Mouse (Mus musculus) intestine, postnatal 0 days (tissue): ENCODE data around the gene Slc23a4. TPM values are rescaled to one million over a fixed set of nuclear protein-coding genes. Genes with fewer than 3 reads are reported as not detected.
A peak's percentile ranks its signal among the peaks of the same experiment; 100 is the strongest.

Experiments used
- ATAC-seq: fragments of 200-750 bp; cut with Nextera tagmentation; 2 replicates; pipeline ENCODE4 v1.8.0; 2017; ENCODE audit warnings: mild to moderate bottlenecking, moderate TSS enrichment, moderate library complexity
- H3K27ac ChIP-seq: fragments of 300-500 bp; sonication (generic); 2 replicates; pipeline ENCODE4 v1.5.1; 2014; ENCODE audit warnings: mild to moderate bottlenecking, low read depth, low read length, moderate library complexity
- H3K27me3 ChIP-seq: fragments of 300-500 bp; sonication (generic); replicated peaks from 2 replicates; pipeline ENCODE4 v1.6.1; 2014; ENCODE audit warnings: low read length, mixed read lengths; ENCODE audit not compliant: control insufficient read depth, insufficient read depth
- H3K36me3 ChIP-seq: fragments of 300-500 bp; sonication (generic); 2 replicates; pipeline ENCODE4 v1.6.1; 2014; ENCODE audit warnings: mild to moderate bottlenecking, moderate library complexity; ENCODE audit not compliant: control insufficient read depth, insufficient read depth
- H3K4me1 ChIP-seq: fragments of 300-500 bp; sonication (generic); replicated peaks from 2 replicates; pipeline ENCODE4 v1.6.1; 2014; ENCODE audit warnings: antibody characterized with exemption, low read length, mixed read lengths; ENCODE audit not compliant: control insufficient read depth, insufficient read depth
- H3K4me2 ChIP-seq: fragments of 300-500 bp; sonication (generic); replicated peaks from 2 replicates; pipeline ENCODE4 v1.6.1; 2014; ENCODE audit warnings: low read depth, mild to moderate bottlenecking, moderate library complexity
- H3K4me3 ChIP-seq: fragments of 300-500 bp; sonication (generic); 2 replicates; pipeline ENCODE4 v1.5.1; 2014; ENCODE audit warnings: low read depth, low read length
- H3K9ac ChIP-seq: fragments of 300-500 bp; sonication (generic); 2 replicates; pipeline ENCODE4 v1.6.1; 2014; ENCODE audit warnings: mild to moderate bottlenecking, low read depth, low read length
- H3K9me3 ChIP-seq: fragments of 300-500 bp; sonication (generic); 2 replicates; pipeline ENCODE4 v1.6.1; 2016; ENCODE audit warnings: mixed run types; ENCODE audit not compliant: control insufficient read depth
- CTCF ChIP-seq: sonication (generic); IDR thresholded peaks from 2 replicates; pipeline ENCODE4 v1.5.1; 2016; ENCODE audit warnings: low read depth, mild to moderate bottlenecking, control low read depth, antibody characterized with exemption, moderate library complexity
- WGBS: fragments of 180-500 bp; shearing (Covaris S2); extraction: QIAGEN DNeasy Blood & Tissue Kit; methylation state at CpG from one replicate; pipeline ENCODE4 v1.1.7; 2014; 5-methylcytosine and 5-hydroxymethylcytosine counted together
- polyA plus RNA-seq: library from polyadenylated mRNA; unstranded; fragments of >200 nt; fragmentation: Nextera tagmentation; extraction: Ambion mirVana; gene quantifications from 2 replicates; pipeline ENCODE4 v1.2.1, GENCODE M21; 2015

Gene Slc23a4
- polyA plus RNA-seq, 1 experiment from 2014 or later = 7.7 TPM

- Histone ChIP-seq H3K9ac (no peak overlapping the region), H3K9me3 (no peaks in the 10 kb centered on the region), H3K4me1 (no peaks in the 10 kb centered on the region), H3K36me3 (no peaks in the 10 kb centered on the region), H3K27me3 (no peaks in the 10 kb centered on the region), H3K27ac (no peak overlapping the region), H3K4me2 (no peak overlapping the region), H3K4me3 (no peak overlapping the region)
- no peak for TF ChIP-seq CTCF
- 95% methylated on average over 8 of the region's 8 CpGs for WGBS
- 0 out of 2 replicates have a peak, but pooled peaks have one; percentile 25 for ATAC-seq
Observed at GRCm38 (mm10) chr6:34927594-34927993, 60.6 kb downstream of the Slc23a4 start.

GRCm38 (mm10) chr6:34927156-34927555, 61.0 kb downstream of the Slc23a4 start:
- peak; percentile 31; the same call in 1 of the 2 replicates for ATAC-seq

GRCm38 (mm10) chr6:34921941-34922340, 66.3 kb downstream of the Slc23a4 start:
- H3K4me1 ChIP-seq = no peaks in the 10 kb centered on the region
- no peak overlapping the region for H3K9ac ChIP-seq
- H3K9me3 ChIP-seq = no peaks in the 10 kb centered on the region
- H3K27me3 ChIP-seq = no peaks in the 10 kb centered on the region
- no peaks in the 10 kb centered on the region for H3K36me3 ChIP-seq
- TF ChIP-seq CTCF = peak; percentile 96
- H3K27ac ChIP-seq = no peak overlapping the region
- WGBS = 66% methylated on average over 14 of the region's 14 CpGs
- no peak overlapping the region for H3K4me2 ChIP-seq
- ATAC-seq = peak; percentile 39; the same call in 1 of the 2 replicates
- no peak overlapping the region for H3K4me3 ChIP-seq

More at GRCm38 (mm10) chr6:34927156-34927555, 61.0 kb downstream of the Slc23a4 start:
- Histone ChIP-seq H3K36me3 (no peaks in the 10 kb centered on the region), H3K4me1 (no peaks in the 10 kb centered on the region), H3K27ac (no peak overlapping the region), H3K4me3 (no peak overlapping the region), H3K9ac (no peak overlapping the region), H3K4me2 (no peak overlapping the region), H3K9me3 (no peaks in the 10 kb centered on the region), H3K27me3 (no peaks in the 10 kb centered on the region)
- 53% methylated on average over 4 of the region's 4 CpGs for WGBS
- TF ChIP-seq CTCF = peak; percentile 92

- no peak for TF ChIP-seq CTCF
- Histone ChIP-seq H3K9ac (no peak overlapping the region), H3K9me3 (no peaks in the 10 kb centered on the region), H3K36me3 (no peaks in the 10 kb centered on the region), H3K4me2 (no peak overlapping the region), H3K4me3 (no peak overlapping the region), H3K4me1 (no peaks in the 10 kb centered on the region), H3K27ac (no peak overlapping the region), H3K27me3 (no peaks in the 10 kb centered on the region)
- 94% methylated on average over 12 of the region's 12 CpGs for WGBS
- no peak for ATAC-seq
Observed at GRCm38 (mm10) chr6:34920631-34921030, 67.6 kb downstream of the Slc23a4 start.

- no peak for TF ChIP-seq CTCF
- no peaks in the 10 kb centered on the region for H3K36me3 ChIP-seq
- WGBS = 58% methylated on average over 10 of the region's 10 CpGs
Observed at GRCm38 (mm10) chr6:34919956-34920355, 68.2 kb downstream of the Slc23a4 start, which contains the start of gene Stra8. TSS of gene Stra8 (plus strand) at chr6:34920163.

GRCm38 (mm10) chr6:34919146-34919545, 69.1 kb downstream of the Slc23a4 start:
- 71% methylated on average over 7 of the region's 7 CpGs for WGBS

More at GRCm38 (mm10) chr6:34919956-34920355, 68.2 kb downstream of the Slc23a4 start, which contains the start of gene Stra8:
- Histone ChIP-seq H3K4me1 (no peaks in the 10 kb centered on the region), H3K4me3 (no peak within 1 kb of the TSS), H3K9ac (no peak within 1 kb of the TSS), H3K27ac (no peak within 1 kb of the TSS), H3K4me2 (no peak within 1 kb of the TSS), H3K27me3 (no peaks in the 10 kb centered on the region), H3K9me3 (no peaks in the 10 kb centered on the region)
- no peak for ATAC-seq

More at GRCm38 (mm10) chr6:34919146-34919545, 69.1 kb downstream of the Slc23a4 start:
- no peak for ATAC-seq
- Histone ChIP-seq H3K27me3 (no peaks in the 10 kb centered on the region), H3K4me2 (no peak overlapping the region), H3K4me1 (no peaks in the 10 kb centered on the region), H3K9ac (no peak overlapping the region), H3K27ac (no peak overlapping the region), H3K36me3 (no peaks in the 10 kb centered on the region), H3K4me3 (no peak overlapping the region), H3K9me3 (no peaks in the 10 kb centered on the region)
- no peak for TF ChIP-seq CTCF
